Mouse (Mus musculus): ENCODE data around the gene Rps6. TPM values are rescaled to one million over a fixed set of nuclear protein-coding genes. Genes with fewer than 3 reads are reported as not detected.

Rps6 gene
- polyA plus RNA-seq (2015; fragmentation: Nextera tagmentation; extraction: Ambion mirVana), result 670 and 677 TPM in 2 replicates

GRCm38 (mm10) chr4:86857113-86858069 lies at the start of gene Rps6:
Gene Rps6 (minus strand): TSS chr4:86857412.
- no peaks in the 10 kb centered on the region for H3K9me3 ChIP-seq
- peaks cover 17% of the 10 kb centered on the region for H3K4me1 ChIP-seq
- H3K36me3 ChIP-seq, result peaks cover 32% of the 10 kb centered on the region
- H3K4me3 ChIP-seq, result peak within 1 kb of the TSS; percentile 98
- no peaks in the 10 kb centered on the region for H3K27me3 ChIP-seq
- peak within 1 kb of the TSS; percentile 100 for H3K9ac ChIP-seq
- WGBS, result under 1% methylated on average over 67 of the region's 68 CpGs
- ATAC-seq (ENCODE audit: low FRiP score, low read depth), result peak; percentile 98
- peak within 1 kb of the TSS; percentile 97 for H3K27ac ChIP-seq
- H3K4me2 ChIP-seq (replicated peaks), result peak within 1 kb of the TSS; percentile 78

GRCm38 (mm10) chr4:86905869-86906268 lies 48.7 kb upstream of the Rps6 start:
- no peak overlapping the region for H3K4me3 ChIP-seq
- H3K9me3 ChIP-seq, result no peaks in the 10 kb centered on the region
- H3K36me3 ChIP-seq, result no peaks in the 10 kb centered on the region
- no peaks in the 10 kb centered on the region for H3K4me1 ChIP-seq
- no peak for ATAC-seq (ENCODE audit: low FRiP score, low read depth)
- H3K27me3 ChIP-seq, result no peaks in the 10 kb centered on the region
- WGBS, result 91% methylated on average over 1 of the region's 1 CpGs
- H3K27ac ChIP-seq, result no peak overlapping the region
- H3K4me2 ChIP-seq (replicated peaks), result no peak overlapping the region
- H3K9ac ChIP-seq, result no peak overlapping the region

GRCm38 (mm10) chr4:86904969-86905368 lies 47.8 kb upstream of the Rps6 start:
- Histone ChIP-seq H3K27ac (no peak overlapping the region), H3K4me1 (peaks cover under 1% of the 10 kb centered on the region; the same call in 1 of the 2 replicates), H3K4me2 (replicated peaks) (no peak overlapping the region), H3K9ac (no peak overlapping the region), H3K9me3 (no peaks in the 10 kb centered on the region), H3K4me3 (no peak overlapping the region), H3K36me3 (no peaks in the 10 kb centered on the region), H3K27me3 (no peaks in the 10 kb centered on the region)
- 39% methylated on average over 3 of the region's 3 CpGs for WGBS
- ATAC-seq (ENCODE audit: low FRiP score, low read depth), result no peak

GRCm38 (mm10) chr4:86902351-86902750 lies 45.1 kb upstream of the Rps6 start:
- Histone ChIP-seq H3K36me3 (no peaks in the 10 kb centered on the region), H3K4me2 (replicated peaks) (no peak overlapping the region), H3K27ac (no peak overlapping the region), H3K4me3 (no peak overlapping the region), H3K27me3 (no peaks in the 10 kb centered on the region), H3K4me1 (peaks cover 18% of the 10 kb centered on the region), H3K9me3 (no peaks in the 10 kb centered on the region), H3K9ac (no peak overlapping the region)
- no peak for ATAC-seq (ENCODE audit: low FRiP score, low read depth)
- WGBS, result 76% methylated on average over 6 of the region's 6 CpGs

- no peak overlapping the region for H3K9ac ChIP-seq
- peak overlapping the region; percentile 44; the same call in 1 of the 2 replicates for H3K27ac ChIP-seq
- no peak overlapping the region for H3K4me3 ChIP-seq
- H3K4me1 ChIP-seq, result peaks cover 18% of the 10 kb centered on the region
- peak; percentile 83 for ATAC-seq (ENCODE audit: low FRiP score, low read depth)
- H3K9me3 ChIP-seq, result no peaks in the 10 kb centered on the region
- H3K27me3 ChIP-seq, result no peaks in the 10 kb centered on the region
- H3K36me3 ChIP-seq, result no peaks in the 10 kb centered on the region
- WGBS, result 14% methylated on average over 14 of the region's 14 CpGs
- H3K4me2 ChIP-seq (replicated peaks), result peak overlapping the region; percentile 38
These were observed 41.7 kb upstream of the Rps6 start for GRCm38 (mm10) chr4:86898791-86899474.

- H3K9me3 ChIP-seq, result no peaks in the 10 kb centered on the region
- no peaks in the 10 kb centered on the region for H3K27me3 ChIP-seq
- H3K27ac ChIP-seq, result no peak overlapping the region
- no peak overlapping the region for H3K9ac ChIP-seq
- no peaks in the 10 kb centered on the region for H3K36me3 ChIP-seq
- no peak overlapping the region for H3K4me2 ChIP-seq (replicated peaks)
- H3K4me1 ChIP-seq, result peaks cover 18% of the 10 kb centered on the region
- WGBS, result 73% methylated on average over 7 of the region's 7 CpGs
- H3K4me3 ChIP-seq, result no peak overlapping the region
- no peak for ATAC-seq (ENCODE audit: low FRiP score, low read depth)
These were observed 40.2 kb upstream of the Rps6 start for GRCm38 (mm10) chr4:86897411-86897810.

- Histone ChIP-seq H3K27me3 (no peaks in the 10 kb centered on the region), H3K27ac (no peak overlapping the region), H3K9ac (no peak overlapping the region), H3K4me2 (replicated peaks) (no peak overlapping the region), H3K36me3 (peaks cover 5% of the 10 kb centered on the region), H3K9me3 (no peaks in the 10 kb centered on the region), H3K4me3 (no peak overlapping the region), H3K4me1 (no peaks in the 10 kb centered on the region)
- WGBS, result 74% methylated on average over 5 of the region's 5 CpGs
- no peak for ATAC-seq (ENCODE audit: low FRiP score, low read depth)
These were observed 30.7 kb upstream of the Rps6 start for GRCm38 (mm10) chr4:86887879-86888278.

GRCm38 (mm10) chr4:86886160-86886878 lies 29.1 kb upstream of the Rps6 start:
- H3K27ac ChIP-seq, result no peak overlapping the region
- H3K4me2 ChIP-seq (replicated peaks), result peak overlapping the region; percentile 59
- H3K9ac ChIP-seq, result peak overlapping the region; percentile 32
- H3K9me3 ChIP-seq, result no peaks in the 10 kb centered on the region
- H3K4me3 ChIP-seq, result peak overlapping the region; percentile 34
- H3K27me3 ChIP-seq, result no peaks in the 10 kb centered on the region
- ATAC-seq (ENCODE audit: low FRiP score, low read depth), result no peak
- peaks cover 5% of the 10 kb centered on the region for H3K36me3 ChIP-seq
- no peaks in the 10 kb centered on the region for H3K4me1 ChIP-seq
- 34% methylated on average over 18 of the region's 18 CpGs for WGBS

GRCm38 (mm10) chr4:86885790-86886159 lies 28.6 kb upstream of the Rps6 start:
- Histone ChIP-seq H3K4me3 (peak overlapping the region; percentile 34), H3K4me2 (replicated peaks) (peak overlapping the region; percentile 59), H3K9ac (peak overlapping the region; percentile 32; the same call in 1 of the 2 replicates), H3K9me3 (no peaks in the 10 kb centered on the region), H3K27me3 (no peaks in the 10 kb centered on the region), H3K4me1 (no peaks in the 10 kb centered on the region), H3K36me3 (peaks cover 5% of the 10 kb centered on the region), H3K27ac (no peak overlapping the region)
- WGBS, result 44% methylated on average over 12 of the region's 12 CpGs
- ATAC-seq (ENCODE audit: low FRiP score, low read depth), result no peak

GRCm38 (mm10) chr4:86884945-86885344 lies 27.7 kb upstream of the Rps6 start:
- Histone ChIP-seq H3K36me3 (peaks cover 5% of the 10 kb centered on the region), H3K4me3 (no peak overlapping the region), H3K4me2 (replicated peaks) (no peak overlapping the region), H3K27me3 (no peaks in the 10 kb centered on the region), H3K9me3 (no peaks in the 10 kb centered on the region), H3K4me1 (no peaks in the 10 kb centered on the region), H3K27ac (no peak overlapping the region), H3K9ac (no peak overlapping the region)
- ATAC-seq (ENCODE audit: low FRiP score, low read depth), result no peak
- 48% methylated on average over 4 of the region's 4 CpGs for WGBS

- ATAC-seq (ENCODE audit: low FRiP score, low read depth), result no peak
These were observed 25.2 kb upstream of the Rps6 start for GRCm38 (mm10) chr4:86882413-86882812.

GRCm38 (mm10) chr4:86881178-86881577 lies 24.0 kb upstream of the Rps6 start:
- Histone ChIP-seq H3K9me3 (no peaks in the 10 kb centered on the region), H3K27ac (no peak overlapping the region), H3K4me1 (no peaks in the 10 kb centered on the region), H3K9ac (no peak overlapping the region), H3K27me3 (peaks cover 5% of the 10 kb centered on the region; the same call in 1 of the 2 replicates), H3K4me3 (no peak overlapping the region), H3K4me2 (replicated peaks) (no peak overlapping the region), H3K36me3 (no peaks in the 10 kb centered on the region)
- no peak for ATAC-seq (ENCODE audit: low FRiP score, low read depth)
- WGBS, result 83% methylated on average over 4 of the region's 4 CpGs

More at GRCm38 (mm10) chr4:86882413-86882812, 25.2 kb upstream of the Rps6 start:
- Histone ChIP-seq H3K36me3 (no peaks in the 10 kb centered on the region), H3K27me3 (no peaks in the 10 kb centered on the region), H3K9ac (no peak overlapping the region), H3K9me3 (no peaks in the 10 kb centered on the region), H3K4me1 (no peaks in the 10 kb centered on the region), H3K27ac (no peak overlapping the region), H3K4me2 (replicated peaks) (no peak overlapping the region), H3K4me3 (no peak overlapping the region)
- 68% methylated on average over 2 of the region's 2 CpGs for WGBS
